Mouse (Mus musculus) liver, embryonic 14.5 days (tissue): Measurements from ENCODE around the gene Scamp4.

ENCODE experiments used
- CTCF ChIP-seq: IDR thresholded peaks from 2 replicates; pipeline ENCODE4 v1.5.1; 2016; ENCODE audit warnings: antibody characterized with exemption, low read depth, control low read depth
- EP300 ChIP-seq: IDR thresholded peaks from 2 replicates; pipeline ENCODE4 v1.6.1; 2016; ENCODE audit warnings: antibody characterized with exemption, low read depth

GRCm38 (mm10) chr10:80589127-80589878 lies 13.4 kb upstream of the Scamp4 start:
- TF ChIP-seq CTCF = no peak
- no peak for TF ChIP-seq EP300
